Mouse (Mus musculus): Measurements from ENCODE around the gene Gpr35.
"Not testable (repeated sequence)": the region's sequence is repeated elsewhere in the genome, so short reads cannot be mapped to it uniquely, and the experiment has no call there.

The Gpr35 gene

GRCm38 (mm10) chr1:92933611-92934010 lies 17.1 kb upstream of the Gpr35 start:
- no peak for DNase-seq (ENCODE audit: low spot score)

- DNase-seq (ENCODE audit: low spot score), result peak; percentile 98
These were observed 16.4 kb upstream of the Gpr35 start, which contains the start of gene Capn10 for GRCm38 (mm10) chr1:92934182-92934827. Gene Capn10 (plus strand): TSS chr1:92934376.

GRCm38 (mm10) chr1:92935054-92935962 lies 15.4 kb upstream of the Gpr35 start:
- DNase-seq (ENCODE audit: low spot score), result peak; percentile 50

- peak; percentile 17 for DNase-seq (ENCODE audit: low spot score)
These were observed 14.7 kb upstream of the Gpr35 start for GRCm38 (mm10) chr1:92935977-92936376.

- DNase-seq (ENCODE audit: low spot score), result no peak
These were observed 14.2 kb upstream of the Gpr35 start for GRCm38 (mm10) chr1:92936467-92936866.

- DNase-seq (ENCODE audit: low spot score), result no peak
These were observed 12.9 kb upstream of the Gpr35 start for GRCm38 (mm10) chr1:92937797-92938196.

GRCm38 (mm10) chr1:92939746-92940145 lies 10.9 kb upstream of the Gpr35 start:
- DNase-seq (ENCODE audit: low spot score), result no peak

GRCm38 (mm10) chr1:92943219-92943989 lies 7.3 kb upstream of the Gpr35 start:
- no peak for DNase-seq (ENCODE audit: low spot score)

GRCm38 (mm10) chr1:92947966-92948365 lies 2.7 kb upstream of the Gpr35 start:
- DNase-seq (ENCODE audit: low spot score), result no peak

- no peak for DNase-seq (ENCODE audit: low spot score)
These were observed 1.2 kb upstream of the Gpr35 start for GRCm38 (mm10) chr1:92949426-92949825.

GRCm38 (mm10) chr1:92953641-92954040 lies 3.0 kb downstream of the Gpr35 start:
- no peak for DNase-seq (ENCODE audit: low spot score)

GRCm38 (mm10) chr1:92956571-92957335 lies 6.1 kb downstream of the Gpr35 start:
- DNase-seq (ENCODE audit: low spot score), result not testable (repeated sequence)

- DNase-seq (ENCODE audit: low spot score), result no peak
These were observed 8.3 kb downstream of the Gpr35 start for GRCm38 (mm10) chr1:92958999-92959398.

- DNase-seq (ENCODE audit: low spot score), result not testable (repeated sequence)
These were observed 20.1 kb downstream of the Gpr35 start for GRCm38 (mm10) chr1:92970791-92971190.

GRCm38 (mm10) chr1:92971879-92972795 lies 21.5 kb downstream of the Gpr35 start:
- DNase-seq (ENCODE audit: low spot score), result no peak

- peak; percentile 58 for DNase-seq (ENCODE audit: low spot score)
These were observed 22.2 kb downstream of the Gpr35 start for GRCm38 (mm10) chr1:92972854-92973253.

GRCm38 (mm10) chr1:92976141-92976566 lies 25.5 kb downstream of the Gpr35 start:
- DNase-seq (ENCODE audit: low spot score), result no peak

- DNase-seq (ENCODE audit: low spot score), result no peak
These were observed 28.0 kb downstream of the Gpr35 start for GRCm38 (mm10) chr1:92978645-92979044.

GRCm38 (mm10) chr1:92979073-92979602 lies 28.5 kb downstream of the Gpr35 start:
- no peak for DNase-seq (ENCODE audit: low spot score)
